In the genomic region with DNA sequence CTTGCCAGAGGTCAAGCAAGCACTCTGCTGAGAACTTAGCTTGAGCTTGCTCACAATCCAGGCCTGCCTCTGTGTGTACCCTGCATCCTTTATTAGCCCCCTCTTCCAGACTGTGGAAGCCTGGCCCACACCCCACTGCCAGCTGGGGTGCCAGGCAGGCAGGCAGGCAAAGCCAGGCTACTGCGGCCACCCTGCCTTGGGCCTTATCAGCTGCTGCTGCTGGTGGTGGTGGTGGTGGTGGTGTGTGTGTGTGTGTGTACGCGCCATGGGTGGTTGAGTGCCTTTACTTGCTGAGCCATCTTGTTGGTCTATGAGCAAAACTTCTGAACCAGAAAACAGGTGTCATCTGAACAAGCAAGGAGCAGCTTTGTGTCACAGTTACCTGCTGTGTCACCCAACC, we compare ENCODE assay signal across 10 mouse cellular contexts. TPM values are rescaled to one million over a fixed set of nuclear protein-coding genes. Genes with fewer than 3 reads are reported as not detected.
DNase-seq lines count a peak whose midpoint lies in the region; ATAC-seq and TF ChIP-seq lines count a peak whose summit lies in the region.
"Had no signal": no experiment of that assay in that cellular context is flagged by ENCODE, and none has a peak within 500 bp of the region (broad histone marks: within the 10 kb centered on the region; RNA-seq: fewer than 3 reads in every experiment).

No protein-coding gene starts in this region.

- TF ChIP-seq CTCF in lung, embryonic 14.5 days (IDR thresholded peaks at IDR 0.05; ENCODE audit: low read depth), result no peak
- TF ChIP-seq CTCF in liver, postnatal 0 days (IDR thresholded peaks at IDR 0.05; ENCODE audit: low read depth), result no peak

- WGBS in heart, embryonic 15.5 days, result 85% methylated on average over 3 of the region's 3 CpGs
- WGBS in lung, embryonic 14.5 days, result 71% methylated on average over 3 of the region's 3 CpGs
- WGBS in embryonic facial prominence, embryonic 13.5 days, result 91% methylated on average over 3 of the region's 3 CpGs
- WGBS in liver, postnatal 0 days (ENCODE audit: insufficient replicate concordance), result 40% methylated on average over 3 of the region's 3 CpGs

- no peaks in the 10 kb centered on the region for H3K27me3 ChIP-seq in heart, embryonic 15.5 days
- H3K27me3 ChIP-seq in lung, embryonic 14.5 days (ENCODE audit: insufficient read depth, low read length), result no peaks in the 10 kb centered on the region
- no peaks in the 10 kb centered on the region for H3K27me3 ChIP-seq in embryonic facial prominence, embryonic 13.5 days
- no peaks in the 10 kb centered on the region for H3K27me3 ChIP-seq in liver, postnatal 0 days (ENCODE audit: insufficient read depth, low read length)

- peaks cover 81% of the 10 kb centered on the region for H3K4me1 ChIP-seq in heart, embryonic 15.5 days (replicated peaks)
- peaks cover 24% of the 10 kb centered on the region for H3K4me1 ChIP-seq in lung, embryonic 14.5 days (ENCODE audit: insufficient read depth)
- H3K4me1 ChIP-seq in embryonic facial prominence, embryonic 13.5 days, result peaks cover 72% of the 10 kb centered on the region
- peaks cover 44% of the 10 kb centered on the region for H3K4me1 ChIP-seq in liver, postnatal 0 days (ENCODE audit: insufficient read depth)

- H3K4me2 ChIP-seq in heart, embryonic 15.5 days, result no peak overlapping the region
- peak overlapping the region; percentile 32; the same call in 1 of the 2 replicates for H3K4me2 ChIP-seq in lung, embryonic 14.5 days
- no peak overlapping the region for H3K4me2 ChIP-seq in embryonic facial prominence, embryonic 13.5 days
- no peak overlapping the region for H3K4me2 ChIP-seq in liver, postnatal 0 days (ENCODE audit: low read depth, low read length)

- ATAC-seq in heart, embryonic 15.5 days (replicated peaks; ENCODE audit: insufficient number of reproducible peaks, insufficient read depth, low FRiP score, low read depth), result no peak
- ATAC-seq in lung, embryonic 14.5 days (ENCODE audit: insufficient read depth), result no peak
- ATAC-seq in embryonic facial prominence, embryonic 13.5 days (ENCODE audit: insufficient number of reproducible peaks, insufficient read depth, low FRiP score, low TSS enrichment, low read depth), result no peak
- no peak for ATAC-seq in liver, postnatal 0 days

- peak overlapping the region; percentile 43; the same call in 1 of the 2 replicates for H3K27ac ChIP-seq in heart, embryonic 15.5 days
- H3K27ac ChIP-seq in lung, embryonic 14.5 days (ENCODE audit: low read depth), result peak overlapping the region; percentile 85
- H3K27ac ChIP-seq in embryonic facial prominence, embryonic 13.5 days, result peak overlapping the region; percentile 84
- H3K27ac ChIP-seq in liver, postnatal 0 days (ENCODE audit: low read depth), result peak overlapping the region; percentile 87

- intact Hi-C loops in heart, postnatal 25 days (cut with DNase I), result loop anchor here (5.0 kb wide), 1 partner anchor 121 kb away; no protein-coding TSS in a partner anchor

- DNase-seq in heart, postnatal 25 days (ENCODE audit: low spot score), result no peak
- no peak for DNase-seq in lung, embryonic 14.5 days
- no peak for DNase-seq in lung, adult 18-20 months
- DNase-seq in liver, postnatal 0 days, result no peak
- DNase-seq in spleen, postnatal 4 days (ENCODE audit: low spot score in 2 of 2), result no peak
- DNase-seq in embryo, embryonic 9.5 days (ENCODE audit: extremely low spot score), result no peak
- DNase-seq: layer of hippocampus, postnatal 36 days had no signal

- H3K9me3 ChIP-seq in heart, embryonic 15.5 days (replicated peaks), result no peaks in the 10 kb centered on the region
- no peaks in the 10 kb centered on the region for H3K9me3 ChIP-seq in lung, embryonic 14.5 days (ENCODE audit: low read depth, low read length)
- H3K9me3 ChIP-seq in embryonic facial prominence, embryonic 13.5 days, result no peaks in the 10 kb centered on the region
- H3K9me3 ChIP-seq in liver, postnatal 0 days (ENCODE audit: low read length), result no peaks in the 10 kb centered on the region

- H3K36me3 ChIP-seq in heart, embryonic 15.5 days, result peaks cover 11% of the 10 kb centered on the region; the same call in 1 of the 2 replicates
- peaks cover 54% of the 10 kb centered on the region for H3K36me3 ChIP-seq in lung, embryonic 14.5 days (ENCODE audit: insufficient read depth)
- peaks cover 92% of the 10 kb centered on the region for H3K36me3 ChIP-seq in embryonic facial prominence, embryonic 13.5 days
- peaks cover 4% of the 10 kb centered on the region; the same call in 1 of the 2 replicates for H3K36me3 ChIP-seq in liver, postnatal 0 days (replicated peaks; ENCODE audit: insufficient read depth, low read length)

- H3K9ac ChIP-seq in heart, embryonic 15.5 days, result no peak overlapping the region
- no peak overlapping the region for H3K9ac ChIP-seq in lung, embryonic 14.5 days
- 0 out of 2 replicates have a peak overlapping the region, but pooled peaks have one; percentile 7 for H3K9ac ChIP-seq in embryonic facial prominence, embryonic 13.5 days
- H3K9ac ChIP-seq in liver, postnatal 0 days (replicated peaks), result peak overlapping the region; percentile 7; the same call in 1 of the 2 replicates

- H3K4me3 ChIP-seq in heart, embryonic 15.5 days, result no peak overlapping the region
- no peak overlapping the region for H3K4me3 ChIP-seq in lung, embryonic 14.5 days (ENCODE audit: low read depth, low read length)
- H3K4me3 ChIP-seq in embryonic facial prominence, embryonic 13.5 days, result no peak overlapping the region
- H3K4me3 ChIP-seq in liver, postnatal 0 days (ENCODE audit: low read depth, low read length), result no peak overlapping the region
- H3K4me3 ChIP-seq: erythroblast, embryonic 14.5 days had no signal

- TF ChIP-seq EP300 in liver, postnatal 0 days (IDR thresholded peaks at IDR 0.05; ENCODE audit: low read depth), result no peak

RNA-seq across cellular contexts. Expression of a gene that starts 18.3 kb away (rescaled TPM):
- 16.7 and 32.2 TPM in 2 replicates for polyA plus RNA-seq in heart, embryonic 15.5 days (2015; fragmentation: Nextera tagmentation; extraction: Ambion mirVana)
- 10 to 100 TPM in 1 of 2 experiments, 1 to 10 TPM in 1; 9.8 to 10.2 TPM for total RNA-seq in heart, postnatal 25 days (2021)
- 69.7 and 75.7 TPM in 2 replicates for polyA plus RNA-seq in lung, embryonic 14.5 days (2014; fragmentation: Nextera tagmentation; extraction: Ambion mirVana)
- 79.8 and 88.8 TPM in 2 replicates for polyA plus RNA-seq in embryonic facial prominence, embryonic 13.5 days (2015; fragmentation: Nextera tagmentation; extraction: Ambion mirVana)
- 10.3 and 11.8 TPM in 2 replicates for polyA plus RNA-seq in liver, postnatal 0 days (2015; fragmentation: Nextera tagmentation; extraction: Ambion mirVana)

Comparison
In these comparisons a context has a peak if more than half of its experiments do, and no peak if none do; other contexts are left out.
1. H3K9ac ChIP-seq: peak in embryonic facial prominence, embryonic 13.5 days (single experiment) and liver, postnatal 0 days (single experiment); none in heart, embryonic 15.5 days (single experiment) and lung, embryonic 14.5 days (single experiment).
2. Peak in every context shown above with its lines, with median percentiles within 50 percentile points of each other: H3K27ac ChIP-seq.